Mouse (Mus musculus) MEL (cell line): ENCODE data around the gene Ank2. TPM values are rescaled to one million over a fixed set of nuclear protein-coding genes. Genes with fewer than 3 reads are reported as not detected.
"Not testable (repeated sequence)": the region's sequence is repeated elsewhere in the genome, so short reads cannot be mapped to it uniquely, and the experiment has no call there.

ENCODE experiments used
- DNase-seq: peaks from one replicate; pipeline ENCODE4 v3.0.0; 2011; ENCODE audit warnings: low read depth, low spot score
- H3K27ac ChIP-seq: 2 replicates; pipeline ENCODE4 v1.5.1; 2012; ENCODE audit warnings: low read depth, mild to moderate bottlenecking, control low read depth, low read length, moderate library complexity; ENCODE audit not compliant: control insufficient read depth
- H3K27me3 ChIP-seq, 2 experiments: fragments of 150-350 bp in 1 of 2; sonication (generic) in 1 of 2; 2 replicates each; pipeline ENCODE4 v1.6.1; 2012; ENCODE audit warnings: low read length in 2 of 2, mild to moderate bottlenecking in 2 of 2, improper control_type of control experiment in 1 of 2, moderate library complexity in 1 of 2; ENCODE audit not compliant: insufficient read depth in 2 of 2, control insufficient read depth in 1 of 2
- H3K36me3 ChIP-seq, 2 experiments: 2 replicates each; pipeline ENCODE4 v1.6.1; 2012 to 2014; ENCODE audit warnings: low read length in 2 of 2, improper control_type of control experiment in 1 of 2, inconsistent platforms in 1 of 2, mild to moderate bottlenecking in 1 of 2; ENCODE audit not compliant: insufficient read depth in 2 of 2, control insufficient read depth in 1 of 2
- H3K4me1 ChIP-seq, 2 experiments: fragments of 150-350 bp in 1 of 2; sonication (generic) in 1 of 2; 2 replicates each; pipeline ENCODE4 v1.6.1; 2012; ENCODE audit warnings: low read length in 2 of 2, improper control_type of control experiment in 1 of 2, mild to moderate bottlenecking in 1 of 2; ENCODE audit not compliant: insufficient read depth in 2 of 2, control insufficient read depth in 1 of 2
- H3K4me3 ChIP-seq, 2 experiments: fragments of 150-350 bp in 1 of 2; sonication (generic) in 1 of 2; 2 replicates each; pipeline ENCODE4 v1.5.1; 2012; ENCODE audit warnings: low read depth in 2 of 2, low read length in 2 of 2, mild to moderate bottlenecking in 2 of 2, moderate library complexity in 2 of 2, control low read depth in 1 of 2, improper control_type of control experiment in 1 of 2; ENCODE audit not compliant: control insufficient read depth in 1 of 2, insufficient read depth in 1 of 2
- H3K79me2 ChIP-seq: 2 replicates; pipeline ENCODE4 v1.6.1; 2012; ENCODE audit warnings: mild to moderate bottlenecking, low read length, moderate library complexity; ENCODE audit not compliant: control insufficient read depth, poor library complexity, insufficient read depth
- H3K9ac ChIP-seq: 2 replicates; pipeline ENCODE4 v1.6.1; 2012; ENCODE audit warnings: low read depth, mild to moderate bottlenecking, control low read depth, low read length, moderate library complexity; ENCODE audit not compliant: control insufficient read depth, poor library complexity, severe bottlenecking
- H3K9me3 ChIP-seq: fragments of 150-350 bp; sonication (generic); replicated peaks from 2 replicates; pipeline ENCODE4 v1.6.1; 2012; ENCODE audit warnings: mild to moderate bottlenecking, low read length, improper control_type of control experiment, moderate library complexity; ENCODE audit not compliant: insufficient read depth
- CHD1 ChIP-seq: IDR thresholded peaks from 2 replicates; pipeline ENCODE4 v1.6.1; 2012; ENCODE audit warnings: low read depth, mild to moderate bottlenecking, inconsistent platforms, low read length, improper control_type of control experiment
- CTCF ChIP-seq, 3 experiments: IDR thresholded peaks in 2 of 3; conservative IDR thresholded peaks in 1 of 3; 2 replicates each; pipeline ENCODE4 v1.5.1; 2011 to 2012; ENCODE audit warnings: low read length in 3 of 3, low read depth in 2 of 3, mild to moderate bottlenecking in 2 of 3, improper control_type of control experiment in 1 of 3, inconsistent platforms in 1 of 3, mixed read lengths in 1 of 3, moderate library complexity in 1 of 3; ENCODE audit not compliant: control insufficient read depth in 1 of 3, insufficient read depth in 1 of 3, poor library complexity in 1 of 3, severe bottlenecking in 1 of 3
- EP300 ChIP-seq, 2 experiments: IDR thresholded peaks; 2 replicates each; pipeline ENCODE4 v1.6.1; 2011; ENCODE audit warnings: improper control_type of control experiment in 2 of 2, low read length in 2 of 2, low read depth in 1 of 2, mild to moderate bottlenecking in 1 of 2
- ETS1 ChIP-seq: IDR thresholded peaks from 2 replicates; pipeline ENCODE4 v1.6.1; 2012; ENCODE audit warnings: low read depth, mild to moderate bottlenecking, inconsistent platforms, low read length, improper control_type of control experiment, moderate library complexity
- GATA1 ChIP-seq: IDR thresholded peaks from 2 replicates; pipeline ENCODE4 v1.6.1; 2011; ENCODE audit warnings: low read depth, low read length, improper control_type of control experiment
- MAFK ChIP-seq: IDR thresholded peaks from 2 replicates; pipeline ENCODE4 v1.6.1; 2011; ENCODE audit warnings: low read depth, mild to moderate bottlenecking, low read length, improper control_type of control experiment, borderline replicate concordance
- MAX ChIP-seq: IDR thresholded peaks from 2 replicates; pipeline ENCODE4 v1.6.1; 2011; ENCODE audit warnings: low read length, improper control_type of control experiment
- MAZ ChIP-seq: IDR thresholded peaks from 2 replicates; pipeline ENCODE4 v1.6.1; 2012; ENCODE audit warnings: low read depth, mild to moderate bottlenecking, inconsistent platforms, low read length, improper control_type of control experiment
- MEF2A ChIP-seq: IDR thresholded peaks from 2 replicates; pipeline ENCODE4 v1.6.1; 2014; ENCODE audit warnings: low read depth, mild to moderate bottlenecking, inconsistent platforms, low read length, improper control_type of control experiment; ENCODE audit not compliant: poor library complexity, insufficient replicate concordance, severe bottlenecking; ENCODE audit errors: extremely low read depth
- MXI1 ChIP-seq: IDR thresholded peaks from 2 replicates; pipeline ENCODE4 v1.6.1; 2011; ENCODE audit warnings: mild to moderate bottlenecking, low read depth, low read length, improper control_type of control experiment
- RAD21 ChIP-seq: IDR thresholded peaks from 2 replicates; pipeline ENCODE4 v1.6.1; 2011; ENCODE audit warnings: mild to moderate bottlenecking, low read depth, low read length, improper control_type of control experiment
- RCOR1 ChIP-seq: IDR thresholded peaks from 2 replicates; pipeline ENCODE4 v1.6.1; 2012; ENCODE audit warnings: low read depth, mild to moderate bottlenecking, inconsistent platforms, low read length, improper control_type of control experiment
- SIN3A ChIP-seq: IDR thresholded peaks from 2 replicates; pipeline ENCODE4 v1.6.1; 2012; ENCODE audit warnings: low read length, improper control_type of control experiment, inconsistent platforms
- TAL1 ChIP-seq: IDR thresholded peaks from 2 replicates; pipeline ENCODE4 v1.6.1; 2012; ENCODE audit warnings: mild to moderate bottlenecking, inconsistent platforms, low read length, moderate library complexity, mixed read lengths
- TBP ChIP-seq: IDR thresholded peaks from 2 replicates; pipeline ENCODE4 v1.8.0; 2011; ENCODE audit warnings: low read depth, low read length, improper control_type of control experiment
- TCF12 ChIP-seq: IDR thresholded peaks from 2 replicates; pipeline ENCODE4 v1.6.1; 2014; ENCODE audit warnings: low read depth, mild to moderate bottlenecking, inconsistent platforms, low read length, improper control_type of control experiment, moderate library complexity
- USF1 ChIP-seq: IDR thresholded peaks from 2 replicates; pipeline ENCODE4 v1.6.1; 2014; ENCODE audit warnings: low read depth, mild to moderate bottlenecking, inconsistent platforms, low read length, improper control_type of control experiment, moderate library complexity
- USF2 ChIP-seq, 2 experiments: IDR thresholded peaks; 2 replicates each; pipeline ENCODE4 v1.6.1; 2011 to 2012; ENCODE audit warnings: improper control_type of control experiment in 2 of 2, low read length in 2 of 2, borderline replicate concordance in 1 of 2, inconsistent platforms in 1 of 2, low read depth in 1 of 2, mild to moderate bottlenecking in 1 of 2; ENCODE audit not compliant: insufficient read depth in 1 of 2
- polyA plus RNA-seq, 2 experiments: library from polyadenylated mRNA; stranded (reverse) in 1 of 2; unstranded in 1 of 2; fragments of >175 nt in 1 of 2; fragments of >200 nt in 1 of 2; gene quantifications; 2 replicates each; pipeline versions ENCODE4 v1.2.1 to v1.2.4; 2012; ENCODE audit warnings: low replicate concordance in 2 of 2, low read depth in 1 of 2; ENCODE audit not compliant: insufficient read length in 2 of 2, insufficient read depth in 1 of 2, missing spikeins in 1 of 2
- total RNA-seq: library from RNA; depleted of rRNA; stranded (reverse); fragments of 300-350 nt; gene quantifications from 2 replicates; pipeline ENCODE4 v1.2.3, GENCODE M21; 2012

Gene Ank2
- total and polyA plus RNA-seq, 3 experiments, result 2.7 to 4.5 TPM; not detected in 1

GRCm38 (mm10) chr3:127480369-127480768 lies 18.8 kb downstream of the Ank2 start:
- not testable (repeated sequence) for H3K27me3 ChIP-seq, H3K79me2 ChIP-seq, H3K9ac ChIP-seq, H3K4me3 ChIP-seq, H3K9me3 ChIP-seq, H3K36me3 ChIP-seq
- peak overlapping the region; percentile 97 for H3K27ac ChIP-seq
- DNase-seq, result peak; percentile 71
- peaks cover 10% of the 10 kb centered on the region in 2 experiments for H3K4me1 ChIP-seq
- TF ChIP-seq GATA1, result peak; percentile 79
- 0 out of 2 replicates have a peak, but pooled peaks have one; percentile 9 for TF ChIP-seq TCF12
- 0 out of 2 replicates have a peak, but pooled peaks have one; percentile 13 for TF ChIP-seq TBP
- TF ChIP-seq EP300 (IDR thresholded peaks at IDR 0.05; ENCODE audit: low read depth in 1 of 2, low read length in 2 of 2), result peak; percentile 51 to 70

- Histone ChIP-seq H3K27me3 (no peaks in the 10 kb centered on the region), H3K79me2 (no peaks in the 10 kb centered on the region), H3K9ac (no peak overlapping the region), H3K36me3 (peaks cover 0 to 5% of the 10 kb centered on the region in 2 experiments; a peak in 2 of 4 replicates), H3K9me3 (no peaks in the 10 kb centered on the region), H3K27ac (no peak overlapping the region), H3K4me1 (peaks cover 5 to 9% of the 10 kb centered on the region in 2 experiments; a peak in 3 of 4 replicates), H3K4me3 (no peak overlapping the region)
- TF ChIP-seq MAFK (no peak), RAD21 (no peak), USF2 (IDR thresholded peaks at IDR 0.05; ENCODE audit: borderline replicate concordance in 1 of 2, insufficient read depth in 1 of 2, low read depth in 1 of 2, low read length in 2 of 2) (no peak), CHD1 (no peak), TAL1 (no peak), ETS1 (no peak), RCOR1 (no peak), MXI1 (no peak), MAZ (no peak)
- no peak for DNase-seq
These were observed 25.0 kb downstream of the Ank2 start for GRCm38 (mm10) chr3:127474115-127474514.

GRCm38 (mm10) chr3:127469164-127469752 lies 29.9 kb downstream of the Ank2 start:
- Histone ChIP-seq H3K4me1 (peaks cover 7 to 15% of the 10 kb centered on the region in 2 experiments; a peak in 3 of 4 replicates), H3K36me3 (peaks cover 0 to 14% of the 10 kb centered on the region in 2 experiments; a peak in 2 of 4 replicates), H3K27me3 (no peaks in the 10 kb centered on the region), H3K9ac (peak overlapping the region; percentile 13; the same call in 1 of the 2 replicates), H3K79me2 (no peaks in the 10 kb centered on the region), H3K27ac (peak overlapping the region; percentile 67), H3K4me3 (peak overlapping the region; percentile 6 to 30), H3K9me3 (no peaks in the 10 kb centered on the region)
- DNase-seq, result peak; percentile 88
- TF ChIP-seq TCF12 (peak; percentile 80), RCOR1 (no peak), CTCF (IDR thresholded peaks at IDR 0.05 in 2 of 3, conservative IDR thresholded peaks at IDR 0.05 in 1 of 3; ENCODE audit: control insufficient read depth in 1 of 3, insufficient read depth in 1 of 3, low read depth in 2 of 3, low read length in 3 of 3, poor library complexity in 1 of 3, severe bottlenecking in 1 of 3) (no peak), EP300 (IDR thresholded peaks at IDR 0.05; ENCODE audit: low read depth in 1 of 2, low read length in 2 of 2) (peak; percentile 76 to 89), SIN3A (peak; percentile 50; the same call in 1 of the 2 replicates), USF1 (peak; percentile 67; the same call in 1 of the 2 replicates), MAX (peak; percentile 69), GATA1 (peak; percentile 76), TAL1 (peak; percentile 77), MEF2A (no peak), ETS1 (peak; percentile 64; the same call in 1 of the 2 replicates), TBP (peak; percentile 84), MXI1 (peak; percentile 70)
